Mouse (Mus musculus) liver, embryonic 13.5 days (tissue): ENCODE measurements around the gene Arl14ep. TPM values are rescaled to one million over a fixed set of nuclear protein-coding genes. Genes with fewer than 3 reads are reported as not detected.

Experiments
- ATAC-seq: fragments of 200-750 bp; cut with Nextera tagmentation; 2 replicates; pipeline ENCODE4 v1.8.0; 2017; ENCODE audit warnings: low read depth, mild to moderate bottlenecking, moderate number of reproducible peaks, moderate library complexity
- DNase-seq: peaks from one replicate; pipeline ENCODE4 v3.0.0; 2022
- H3K27ac ChIP-seq: fragments of 300-500 bp; sonication (generic); 2 replicates; pipeline ENCODE4 v1.5.1; 2015; ENCODE audit warnings: moderate library complexity, mild to moderate bottlenecking, inconsistent platforms
- H3K27me3 ChIP-seq: fragments of 300-500 bp; sonication (generic); 2 replicates; pipeline ENCODE4 v1.6.1; 2015; ENCODE audit warnings: mild to moderate bottlenecking, inconsistent platforms
- H3K36me3 ChIP-seq: fragments of 300-500 bp; sonication (generic); 2 replicates; pipeline ENCODE4 v1.6.1; 2015; ENCODE audit warnings: mild to moderate bottlenecking, inconsistent platforms
- H3K4me1 ChIP-seq: fragments of 300-500 bp; sonication (generic); replicated peaks from 2 replicates; pipeline ENCODE4 v1.6.1; 2015; ENCODE audit warnings: inconsistent platforms
- H3K4me2 ChIP-seq: fragments of 300-500 bp; sonication (generic); 2 replicates; pipeline ENCODE4 v1.6.1; 2015; ENCODE audit warnings: inconsistent platforms, mild to moderate bottlenecking, moderate library complexity
- H3K4me3 ChIP-seq: fragments of 300-500 bp; sonication (generic); replicated peaks from 2 replicates; pipeline ENCODE4 v1.5.1; 2015; ENCODE audit warnings: mild to moderate bottlenecking, inconsistent platforms
- H3K9ac ChIP-seq: fragments of 300-500 bp; sonication (generic); 2 replicates; pipeline ENCODE4 v1.6.1; 2015; ENCODE audit warnings: mild to moderate bottlenecking, inconsistent platforms
- H3K9me3 ChIP-seq: fragments of 300-500 bp; sonication (generic); replicated peaks from 2 replicates; pipeline ENCODE4 v1.6.1; 2016; ENCODE audit warnings: inconsistent platforms
- WGBS: fragments of 180-500 bp; shearing (Covaris S2); methylation state at CpG from one replicate; pipeline ENCODE4 v1.1.7; 2015; ENCODE audit not compliant: insufficient replicate concordance; 5-methylcytosine and 5-hydroxymethylcytosine counted together
- polyA plus RNA-seq: library from polyadenylated mRNA; unstranded; fragments of >200 nt; fragmentation: Nextera tagmentation; extraction: Ambion mirVana; gene quantifications from 2 replicates; pipeline ENCODE4 v1.2.1, GENCODE M21; 2015

The Arl14ep gene
- polyA plus RNA-seq, 1 experiment from 2014 or later, result 9.8 TPM

- Histone ChIP-seq H3K4me3 (peak overlapping the region; percentile 79), H3K4me2 (peak overlapping the region; percentile 70), H3K27me3 (no peaks in the 10 kb centered on the region), H3K36me3 (peaks cover 8% of the 10 kb centered on the region; the same call in 1 of the 2 replicates), H3K27ac (0 out of 2 replicates have a peak overlapping the region, but pooled peaks have one; percentile 9), H3K4me1 (peaks cover 17% of the 10 kb centered on the region), H3K9ac (peak overlapping the region; percentile 85), H3K9me3 (no peaks in the 10 kb centered on the region)
- no peak for ATAC-seq
- 45% methylated on average over 17 of the region's 17 CpGs for WGBS
- no peak for DNase-seq
Measured at GRCm38 (mm10) chr2:106973332-106973958, 779 bp downstream of the Arl14ep start.

GRCm38 (mm10) chr2:106972851-106973250 is 1.4 kb downstream of the Arl14ep start:
- DNase-seq (no peak), ATAC-seq (no peak)
- 81% methylated on average over 6 of the region's 6 CpGs for WGBS
- Histone ChIP-seq H3K4me3 (peak overlapping the region; percentile 79), H3K9me3 (no peaks in the 10 kb centered on the region), H3K4me2 (peak overlapping the region; percentile 70), H3K36me3 (peaks cover 13% of the 10 kb centered on the region), H3K27ac (no peak overlapping the region), H3K27me3 (no peaks in the 10 kb centered on the region), H3K9ac (peak overlapping the region; percentile 85; the same call in 1 of the 2 replicates), H3K4me1 (peaks cover 17% of the 10 kb centered on the region)

GRCm38 (mm10) chr2:106970971-106971370 is 3.3 kb downstream of the Arl14ep start:
- 80% methylated on average over 12 of the region's 12 CpGs for WGBS
- Histone ChIP-seq H3K27me3 (no peaks in the 10 kb centered on the region), H3K27ac (no peak overlapping the region), H3K9ac (no peak overlapping the region), H3K36me3 (peaks cover 27% of the 10 kb centered on the region), H3K4me2 (no peak overlapping the region), H3K9me3 (no peaks in the 10 kb centered on the region), H3K4me1 (peaks cover 17% of the 10 kb centered on the region), H3K4me3 (no peak overlapping the region)
- DNase-seq (no peak), ATAC-seq (no peak)

GRCm38 (mm10) chr2:106968320-106968719 is 5.9 kb downstream of the Arl14ep start:
- peaks cover 45% of the 10 kb centered on the region for H3K36me3 ChIP-seq
- WGBS, result 77% methylated on average over 6 of the region's 6 CpGs
- ATAC-seq, result no peak

GRCm38 (mm10) chr2:106963560-106963959 is 10.7 kb downstream of the Arl14ep start:
- no peak for DNase-seq
- no peaks in the 10 kb centered on the region for H3K27me3 ChIP-seq
- H3K4me2 ChIP-seq, result no peak overlapping the region
- WGBS, result 65% methylated on average over 3 of the region's 3 CpGs
- H3K27ac ChIP-seq, result no peak overlapping the region
- no peak overlapping the region for H3K4me3 ChIP-seq
- ATAC-seq, result no peak
- no peaks in the 10 kb centered on the region for H3K4me1 ChIP-seq
- H3K9me3 ChIP-seq, result no peaks in the 10 kb centered on the region
- H3K36me3 ChIP-seq, result peaks cover 44% of the 10 kb centered on the region
- no peak overlapping the region for H3K9ac ChIP-seq

More at GRCm38 (mm10) chr2:106968320-106968719, 5.9 kb downstream of the Arl14ep start:
- no peak overlapping the region for H3K27ac ChIP-seq
- peaks cover 12% of the 10 kb centered on the region for H3K4me1 ChIP-seq
- no peaks in the 10 kb centered on the region for H3K27me3 ChIP-seq
- no peak overlapping the region for H3K4me2 ChIP-seq
- no peak overlapping the region for H3K9ac ChIP-seq
- no peak overlapping the region for H3K4me3 ChIP-seq
- no peak for DNase-seq
- no peaks in the 10 kb centered on the region for H3K9me3 ChIP-seq

GRCm38 (mm10) chr2:106961650-106962049 is 12.6 kb downstream of the Arl14ep start:
- Histone ChIP-seq H3K4me2 (no peak overlapping the region), H3K27me3 (no peaks in the 10 kb centered on the region), H3K9me3 (no peaks in the 10 kb centered on the region), H3K4me1 (no peaks in the 10 kb centered on the region), H3K4me3 (no peak overlapping the region), H3K9ac (no peak overlapping the region), H3K36me3 (peaks cover 27% of the 10 kb centered on the region), H3K27ac (no peak overlapping the region)
- no peak for ATAC-seq
- 72% methylated on average over 3 of the region's 3 CpGs for WGBS
- no peak for DNase-seq

- H3K4me1 ChIP-seq, result no peaks in the 10 kb centered on the region
- H3K4me2 ChIP-seq, result no peak overlapping the region
- no peak for DNase-seq
- ATAC-seq, result no peak
- peaks cover 25% of the 10 kb centered on the region for H3K36me3 ChIP-seq
- H3K27ac ChIP-seq, result no peak overlapping the region
- no peaks in the 10 kb centered on the region for H3K27me3 ChIP-seq
- no peaks in the 10 kb centered on the region for H3K9me3 ChIP-seq
- no peak overlapping the region for H3K9ac ChIP-seq
- WGBS, result 72% methylated on average over 2 of the region's 2 CpGs
- no peak overlapping the region for H3K4me3 ChIP-seq
Measured at GRCm38 (mm10) chr2:106961066-106961465, 13.2 kb downstream of the Arl14ep start.

GRCm38 (mm10) chr2:106960237-106960636 is 14.0 kb downstream of the Arl14ep start:
- no peaks in the 10 kb centered on the region for H3K9me3 ChIP-seq
- WGBS, result 43% methylated on average over 7 of the region's 7 CpGs
- no peak for DNase-seq

GRCm38 (mm10) chr2:106959380-106959779 is 14.8 kb downstream of the Arl14ep start:
- Histone ChIP-seq H3K36me3 (peaks cover 11% of the 10 kb centered on the region), H3K4me1 (no peaks in the 10 kb centered on the region), H3K27ac (no peak overlapping the region), H3K9me3 (no peaks in the 10 kb centered on the region), H3K4me3 (no peak overlapping the region), H3K4me2 (no peak overlapping the region), H3K27me3 (no peaks in the 10 kb centered on the region), H3K9ac (no peak overlapping the region)
- WGBS, result 72% methylated on average over 5 of the region's 5 CpGs
- ATAC-seq, result no peak
- DNase-seq, result no peak

More at GRCm38 (mm10) chr2:106960237-106960636, 14.0 kb downstream of the Arl14ep start:
- H3K27ac ChIP-seq, result no peak overlapping the region
- H3K4me1 ChIP-seq, result no peaks in the 10 kb centered on the region
- no peak overlapping the region for H3K4me2 ChIP-seq
- peaks cover 18% of the 10 kb centered on the region for H3K36me3 ChIP-seq
- no peak for ATAC-seq
- no peaks in the 10 kb centered on the region for H3K27me3 ChIP-seq
- no peak overlapping the region for H3K4me3 ChIP-seq
- no peak overlapping the region for H3K9ac ChIP-seq

- Histone ChIP-seq H3K36me3 (peaks cover 10% of the 10 kb centered on the region), H3K27me3 (no peaks in the 10 kb centered on the region)
Measured at GRCm38 (mm10) chr2:106958916-106959315, 15.3 kb downstream of the Arl14ep start.

GRCm38 (mm10) chr2:106956146-106956545 is 18.1 kb downstream of the Arl14ep start:
- no peaks in the 10 kb centered on the region for H3K4me1 ChIP-seq
- no peak overlapping the region for H3K4me3 ChIP-seq
- H3K9ac ChIP-seq, result no peak overlapping the region
- no peak for DNase-seq
- no peaks in the 10 kb centered on the region for H3K27me3 ChIP-seq
- no peak overlapping the region for H3K4me2 ChIP-seq
- WGBS, result 59% methylated on average over 6 of the region's 6 CpGs
- H3K27ac ChIP-seq, result no peak overlapping the region
- H3K36me3 ChIP-seq, result no peaks in the 10 kb centered on the region
- no peak for ATAC-seq
- H3K9me3 ChIP-seq, result no peaks in the 10 kb centered on the region

More at GRCm38 (mm10) chr2:106958916-106959315, 15.3 kb downstream of the Arl14ep start:
- Histone ChIP-seq H3K4me3 (no peak overlapping the region), H3K9me3 (no peaks in the 10 kb centered on the region), H3K9ac (no peak overlapping the region), H3K27ac (no peak overlapping the region), H3K4me1 (no peaks in the 10 kb centered on the region), H3K4me2 (no peak overlapping the region)
- no peak for ATAC-seq
- DNase-seq, result no peak
- 72% methylated on average over 6 of the region's 6 CpGs for WGBS

- no peaks in the 10 kb centered on the region for H3K27me3 ChIP-seq
- no peak overlapping the region for H3K4me2 ChIP-seq
- no peaks in the 10 kb centered on the region for H3K4me1 ChIP-seq
- no peak overlapping the region for H3K4me3 ChIP-seq
- H3K27ac ChIP-seq, result no peak overlapping the region
- no peaks in the 10 kb centered on the region for H3K9me3 ChIP-seq
- ATAC-seq (no peak), DNase-seq (no peak)
- no peak overlapping the region for H3K9ac ChIP-seq
- H3K36me3 ChIP-seq, result no peaks in the 10 kb centered on the region
- 13% methylated on average over 10 of the region's 10 CpGs for WGBS
Measured at GRCm38 (mm10) chr2:106955621-106956020, 18.6 kb downstream of the Arl14ep start.
